Comparison of ENCODE assay signal across 15 mouse cellular contexts in the genomic region with DNA sequence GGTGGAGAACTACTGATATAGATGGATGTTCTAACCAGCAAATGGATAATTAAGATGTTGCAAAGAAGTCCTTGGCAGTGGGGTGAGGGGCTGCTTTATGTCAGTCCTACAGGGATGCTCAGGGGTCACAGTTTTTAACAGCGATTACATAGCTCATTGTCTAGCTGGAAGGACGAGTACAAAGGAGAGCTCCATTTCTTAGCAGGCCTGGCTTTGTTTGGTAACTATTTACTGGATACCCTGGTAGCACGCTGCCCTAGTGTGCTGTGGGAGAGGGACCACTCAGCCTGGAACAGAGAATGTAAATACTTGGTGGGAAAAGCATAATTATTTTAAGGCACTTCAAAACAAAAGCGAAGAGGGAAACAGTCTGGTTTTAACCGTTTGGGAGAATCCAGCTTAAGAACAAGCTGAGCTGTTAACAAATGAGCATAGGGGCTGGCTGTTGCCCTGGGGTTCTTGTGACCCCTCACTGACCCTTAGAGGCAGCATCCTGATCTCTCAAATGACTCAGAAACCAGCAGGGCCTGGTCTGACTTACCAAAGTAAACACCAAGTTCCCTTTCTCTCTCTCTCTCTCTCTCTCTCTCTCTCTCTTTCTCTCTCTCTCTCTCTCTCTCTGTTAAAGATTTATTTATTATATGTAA. TPM values are rescaled to one million over a fixed set of nuclear protein-coding genes. Genes with fewer than 3 reads are reported as not detected.
A peak's percentile ranks its signal among the peaks of the same experiment; 100 is the strongest.
DNase-seq lines count a peak whose midpoint lies in the region; ATAC-seq and TF ChIP-seq lines count a peak whose summit lies in the region.
"Had no signal": no experiment of that assay in that cellular context is flagged by ENCODE, and none has a peak within 500 bp of the region (broad histone marks: within the 10 kb centered on the region; RNA-seq: fewer than 3 reads in every experiment).

No protein-coding gene starts in this region.

- no peak for ATAC-seq in forebrain, embryonic 15.5 days (replicated peaks)
- 0 out of 2 replicates have a peak, but pooled peaks have one; percentile 43 for ATAC-seq in hindbrain, postnatal 0 days
- ATAC-seq in neural tube, embryonic 12.5 days (ENCODE audit: low FRiP score, low read depth), result peak; percentile 41; the same call in 1 of the 2 replicates
- ATAC-seq in cerebellum, adult (ENCODE audit: insufficient number of reproducible peaks, low FRiP score, low TSS enrichment), result no peak
- ATAC-seq: forebrain, embryonic 16.5 days had no signal

- no peak for DNase-seq in forebrain, embryonic 10.5 days (ENCODE audit: extremely low spot score, low spot score)
- DNase-seq in embryo, embryonic 10 days (ENCODE audit: low spot score), result peak; percentile 85
- DNase-seq in hindbrain, postnatal 0 days (ENCODE audit: low spot score), result no peak
- no peak for DNase-seq in layer of hippocampus, adult 8-10 months (ENCODE audit: low spot score in 2 of 2)
- DNase-seq in Muller cell, postnatal 12 days (ENCODE audit: inconsistent ontology term), result no peak
- DNase-seq: adrenal gland, postnatal 25 days; heart, postnatal 14 days; kidney, adult 2 months; liver, embryonic 13.5 days; lung, postnatal 10 days had no signal

- peak overlapping the region; percentile 81 for H3K27ac ChIP-seq in forebrain, embryonic 10.5 days
- H3K27ac ChIP-seq in forebrain, embryonic 15.5 days (replicated peaks), result no peak overlapping the region
- no peak overlapping the region for H3K27ac ChIP-seq in hindbrain, postnatal 0 days
- H3K27ac ChIP-seq in neural tube, embryonic 12.5 days, result no peak overlapping the region
- H3K27ac ChIP-seq: liver, embryonic 13.5 days had no signal

- no peaks in the 10 kb centered on the region for H3K36me3 ChIP-seq in forebrain, embryonic 10.5 days (replicated peaks)
- H3K36me3 ChIP-seq in forebrain, embryonic 15.5 days, result no peaks in the 10 kb centered on the region
- no peaks in the 10 kb centered on the region for H3K36me3 ChIP-seq in hindbrain, postnatal 0 days (ENCODE audit: insufficient read depth, low read length)
- H3K36me3 ChIP-seq in neural tube, embryonic 12.5 days, result no peaks in the 10 kb centered on the region
- H3K36me3 ChIP-seq: liver, embryonic 13.5 days had no signal

- H3K4me2 ChIP-seq in forebrain, embryonic 15.5 days (replicated peaks), result no peak overlapping the region
- no peak overlapping the region for H3K4me2 ChIP-seq in hindbrain, postnatal 0 days (ENCODE audit: low read depth, low read length)
- H3K4me2 ChIP-seq in neural tube, embryonic 12.5 days (replicated peaks), result no peak overlapping the region
- H3K4me2 ChIP-seq: liver, embryonic 13.5 days had no signal

- TF ChIP-seq CTCF in hindbrain, postnatal 0 days (IDR thresholded peaks at IDR 0.05; ENCODE audit: low read depth), result no peak

- no peak overlapping the region for H3K4me3 ChIP-seq in forebrain, embryonic 10.5 days
- no peak overlapping the region for H3K4me3 ChIP-seq in forebrain, embryonic 15.5 days
- no peak overlapping the region for H3K4me3 ChIP-seq in hindbrain, postnatal 0 days (ENCODE audit: low read length)
- H3K4me3 ChIP-seq in neural tube, embryonic 12.5 days, result no peak overlapping the region
- H3K4me3 ChIP-seq: liver, embryonic 13.5 days had no signal

- WGBS in forebrain, embryonic 10.5 days, result 8% methylated on average over 5 of the region's 5 CpGs
- WGBS in forebrain, embryonic 15.5 days, result 12% methylated on average over 5 of the region's 5 CpGs
- 22% methylated on average over 5 of the region's 5 CpGs for WGBS in hindbrain, postnatal 0 days
- WGBS in neural tube, embryonic 12.5 days, result 2% methylated on average over 5 of the region's 5 CpGs

- no peak overlapping the region for H3K9ac ChIP-seq in forebrain, embryonic 15.5 days (replicated peaks)
- H3K9ac ChIP-seq in hindbrain, postnatal 0 days (replicated peaks; ENCODE audit: low read length), result no peak overlapping the region
- no peak overlapping the region for H3K9ac ChIP-seq in neural tube, embryonic 12.5 days
- H3K9ac ChIP-seq: liver, embryonic 13.5 days had no signal

- H3K4me1 ChIP-seq in forebrain, embryonic 10.5 days, result peaks cover 36% of the 10 kb centered on the region
- peaks cover 6% of the 10 kb centered on the region for H3K4me1 ChIP-seq in forebrain, embryonic 15.5 days
- H3K4me1 ChIP-seq in hindbrain, postnatal 0 days (ENCODE audit: insufficient read depth, low read length), result peaks cover 6% of the 10 kb centered on the region
- H3K4me1 ChIP-seq in neural tube, embryonic 12.5 days, result peaks cover 27% of the 10 kb centered on the region
- H3K4me1 ChIP-seq: liver, embryonic 13.5 days had no signal

- peaks cover 36% of the 10 kb centered on the region for H3K27me3 ChIP-seq in forebrain, embryonic 10.5 days (ENCODE audit: poor library complexity, severe bottlenecking)
- no peaks in the 10 kb centered on the region for H3K27me3 ChIP-seq in forebrain, embryonic 15.5 days
- H3K27me3 ChIP-seq in hindbrain, postnatal 0 days (ENCODE audit: insufficient read depth, low read length), result no peaks in the 10 kb centered on the region
- H3K27me3 ChIP-seq in neural tube, embryonic 12.5 days (replicated peaks), result no peaks in the 10 kb centered on the region
- H3K27me3 ChIP-seq: liver, embryonic 13.5 days had no signal

- H3K9me3 ChIP-seq in forebrain, embryonic 10.5 days, result no peaks in the 10 kb centered on the region
- H3K9me3 ChIP-seq in forebrain, embryonic 15.5 days, result no peaks in the 10 kb centered on the region
- no peaks in the 10 kb centered on the region for H3K9me3 ChIP-seq in hindbrain, postnatal 0 days (ENCODE audit: low read length)
- H3K9me3 ChIP-seq in neural tube, embryonic 12.5 days, result no peaks in the 10 kb centered on the region
- H3K9me3 ChIP-seq: liver, embryonic 13.5 days had no signal

RNA-seq across cellular contexts. Expression of gene Angptl1, which starts 48.4 kb away (rescaled TPM):
- polyA plus RNA-seq in forebrain, embryonic 10.5 days (2016; fragmentation: Nextera tagmentation; extraction: Ambion mirVana), result 1.7 and 2.2 TPM in 2 replicates
- 1.4 and 1.5 TPM in 2 replicates for polyA plus RNA-seq in forebrain, embryonic 15.5 days (2015; fragmentation: Nextera tagmentation; extraction: Ambion mirVana)
- total RNA-seq in hindbrain, postnatal 0 days (2014; rRNA removed), result 1.4 and 1.5 TPM in 2 replicates
- 1.0 and 1.3 TPM in 2 replicates for polyA plus RNA-seq in hindbrain, postnatal 0 days (2015; fragmentation: Nextera tagmentation; extraction: Ambion mirVana)
- polyA plus RNA-seq in neural tube, embryonic 12.5 days (2016; fragmentation: Nextera tagmentation; extraction: Ambion mirVana), result 7.5 and 8.0 TPM in 2 replicates
- 1 to 10 TPM in 3 of 4 experiments, under 1 TPM in 1; 0.73 to 1.6 (median 1.3) TPM for total RNA-seq in layer of hippocampus, adult 8-10 months (2022)
- total RNA-seq: monocyte, adult 5-6 weeks had no signal

Comparison
In these comparisons a context has a peak if more than half of its experiments do, and no peak if none do; other contexts are left out.
1. ATAC-seq: peak in hindbrain, postnatal 0 days (single experiment) and neural tube, embryonic 12.5 days (single experiment); none in forebrain, embryonic 15.5 days (single experiment) and cerebellum, adult (single experiment).